Mouse (Mus musculus) lung, embryonic 14.5 days (tissue): ENCODE data around the gene Mcrip2. TPM values are rescaled to one million over a fixed set of nuclear protein-coding genes. Genes with fewer than 3 reads are reported as not detected.
A peak's percentile ranks its signal among the peaks of the same experiment; 100 is the strongest.

ENCODE experiments used
- ATAC-seq: fragments of 200-750 bp; cut with Nextera tagmentation; 2 replicates; pipeline ENCODE4 v1.8.0; 2017; ENCODE audit warnings: mild to moderate bottlenecking, moderate TSS enrichment, moderate library complexity; ENCODE audit not compliant: insufficient read depth
- DNase-seq: peaks from one replicate; pipeline ENCODE4 v3.0.0-alpha.2; 2015
- H3K27ac ChIP-seq: fragments of 300-500 bp; sonication (generic); 2 replicates; pipeline ENCODE4 v1.5.1; 2014; ENCODE audit warnings: low read depth, mild to moderate bottlenecking, moderate library complexity
- H3K27me3 ChIP-seq: fragments of 300-500 bp; sonication (generic); 2 replicates; pipeline ENCODE4 v1.6.1; 2014; ENCODE audit warnings: low read length, control low read depth; ENCODE audit not compliant: insufficient read depth
- H3K36me3 ChIP-seq: fragments of 300-500 bp; sonication (generic); 2 replicates; pipeline ENCODE4 v1.6.1; 2014; ENCODE audit warnings: control low read depth; ENCODE audit not compliant: insufficient read depth
- H3K4me1 ChIP-seq: fragments of 300-500 bp; sonication (generic); 2 replicates; pipeline ENCODE4 v1.6.1; 2014; ENCODE audit warnings: antibody characterized with exemption, control low read depth; ENCODE audit not compliant: insufficient read depth
- H3K4me2 ChIP-seq: fragments of 300-500 bp; sonication (generic); 2 replicates; pipeline ENCODE4 v1.6.1; 2014; ENCODE audit warnings: mild to moderate bottlenecking
- H3K4me3 ChIP-seq: fragments of 300-500 bp; sonication (generic); 2 replicates; pipeline ENCODE4 v1.5.1; 2014; ENCODE audit warnings: low read depth, low read length
- H3K9ac ChIP-seq: fragments of 300-500 bp; sonication (generic); 2 replicates; pipeline ENCODE4 v1.6.1; 2014
- H3K9me3 ChIP-seq: fragments of 300-500 bp; sonication (generic); 2 replicates; pipeline ENCODE4 v1.6.1; 2016; ENCODE audit warnings: low read depth, low read length, control low read depth
- CTCF ChIP-seq: IDR thresholded peaks from 2 replicates; pipeline ENCODE4 v1.5.1; 2016; ENCODE audit warnings: antibody characterized with exemption, low read depth
- WGBS: fragments of 180-500 bp; shearing (Covaris S2); extraction: QIAGEN DNeasy Blood & Tissue Kit; methylation state at CpG from one replicate; pipeline ENCODE4 v1.1.7; 2014; 5-methylcytosine and 5-hydroxymethylcytosine counted together
- polyA plus RNA-seq: library from polyadenylated mRNA; unstranded; fragments of >200 nt; fragmentation: Nextera tagmentation; extraction: Ambion mirVana; gene quantifications from 2 replicates; pipeline ENCODE4 v1.2.1, GENCODE M21; 2014

The Mcrip2 gene
- polyA plus RNA-seq, 1 experiment from 2014 or later = 17.9 TPM

GRCm38 (mm10) chr17:25844396-25844901 is 24.1 kb downstream of the Mcrip2 start, which contains the start of gene Rhot2:
Rhot2 (minus strand) TSS chr17:25844851.
- H3K4me1 ChIP-seq = peaks cover 9% of the 10 kb centered on the region
- H3K27ac ChIP-seq = peak within 1 kb of the TSS; percentile 72
- peak; percentile 97 for ATAC-seq

GRCm38 (mm10) chr17:25843636-25844395 is 24.7 kb downstream of the Mcrip2 start:
- peak overlapping the region; percentile 85 for H3K4me3 ChIP-seq
- peak overlapping the region; percentile 91 for H3K4me2 ChIP-seq
- DNase-seq (no peak), ATAC-seq (peak; percentile 8; the same call in 1 of the 2 replicates)
- H3K9ac ChIP-seq = peak overlapping the region; percentile 82
- no peak for TF ChIP-seq CTCF
- WGBS = 3% methylated on average over 38 of the region's 38 CpGs
- peaks cover 55% of the 10 kb centered on the region for H3K36me3 ChIP-seq
- no peaks in the 10 kb centered on the region for H3K9me3 ChIP-seq
- H3K4me1 ChIP-seq = peaks cover 9% of the 10 kb centered on the region
- no peaks in the 10 kb centered on the region for H3K27me3 ChIP-seq
- peak overlapping the region; percentile 72 for H3K27ac ChIP-seq

More at GRCm38 (mm10) chr17:25844396-25844901, 24.1 kb downstream of the Mcrip2 start, which contains the start of gene Rhot2:
- peak within 1 kb of the TSS; percentile 82 for H3K9ac ChIP-seq
- DNase-seq = peak; percentile 97
- H3K36me3 ChIP-seq = peaks cover 55% of the 10 kb centered on the region
- H3K27me3 ChIP-seq = no peaks in the 10 kb centered on the region
- H3K4me3 ChIP-seq = peak within 1 kb of the TSS; percentile 85
- H3K4me2 ChIP-seq = peak within 1 kb of the TSS; percentile 91
- 1% methylated on average over 21 of the region's 21 CpGs for WGBS
- no peaks in the 10 kb centered on the region for H3K9me3 ChIP-seq
- peak; percentile 80 for TF ChIP-seq CTCF

GRCm38 (mm10) chr17:25843122-25843521 is 25.4 kb downstream of the Mcrip2 start:
- Histone ChIP-seq H3K27me3 (no peaks in the 10 kb centered on the region), H3K4me1 (peaks cover 9% of the 10 kb centered on the region), H3K4me2 (peak overlapping the region; percentile 91), H3K36me3 (peaks cover 54% of the 10 kb centered on the region), H3K27ac (no peak overlapping the region), H3K9me3 (no peaks in the 10 kb centered on the region), H3K4me3 (peak overlapping the region; percentile 85), H3K9ac (peak overlapping the region; percentile 82)
- no peak for DNase-seq
- TF ChIP-seq CTCF = no peak
- WGBS = 86% methylated on average over 4 of the region's 4 CpGs
- ATAC-seq = no peak

- H3K27ac ChIP-seq = no peak overlapping the region
- peaks cover 54% of the 10 kb centered on the region for H3K36me3 ChIP-seq
- H3K9me3 ChIP-seq = no peaks in the 10 kb centered on the region
- no peak for DNase-seq
- H3K4me2 ChIP-seq = no peak overlapping the region
- 75% methylated on average over 3 of the region's 3 CpGs for WGBS
- H3K9ac ChIP-seq = no peak overlapping the region
- TF ChIP-seq CTCF = no peak
- H3K27me3 ChIP-seq = no peaks in the 10 kb centered on the region
- no peak for ATAC-seq
- H3K4me3 ChIP-seq = no peak overlapping the region
- H3K4me1 ChIP-seq = peaks cover 9% of the 10 kb centered on the region
Measured at GRCm38 (mm10) chr17:25842509-25842908, 26.1 kb downstream of the Mcrip2 start.

GRCm38 (mm10) chr17:25841117-25841880 is 27.3 kb downstream of the Mcrip2 start, which contains the start of gene Gm20683:
Gm20683 (minus strand) TSS chr17:25841763.
- whole genome bisulfite sequencing = 92% methylated on average over 22 of the region's 22 CpGs
- H3K36me3 ChIP-seq = peaks cover 51% of the 10 kb centered on the region
- no peak within 1 kb of the TSS for H3K4me3 ChIP-seq
- no peak within 1 kb of the TSS for H3K27ac ChIP-seq
- ATAC-seq (no peak), DNase-seq (no peak)
- no peak for TF ChIP-seq CTCF
- no peaks in the 10 kb centered on the region for H3K9me3 ChIP-seq
- H3K9ac ChIP-seq = no peak within 1 kb of the TSS
- no peak within 1 kb of the TSS for H3K4me2 ChIP-seq
- H3K27me3 ChIP-seq = no peaks in the 10 kb centered on the region
- H3K4me1 ChIP-seq = peaks cover 19% of the 10 kb centered on the region

GRCm38 (mm10) chr17:25840519-25840918 is 28.0 kb downstream of the Mcrip2 start:
- DNase-seq (no peak), ATAC-seq (no peak)
- 94% methylated on average over 6 of the region's 6 CpGs for WGBS
- H3K36me3 ChIP-seq = peaks cover 52% of the 10 kb centered on the region
- H3K27me3 ChIP-seq = no peaks in the 10 kb centered on the region
- H3K9ac ChIP-seq = no peak overlapping the region
- H3K27ac ChIP-seq = no peak overlapping the region
- no peaks in the 10 kb centered on the region for H3K9me3 ChIP-seq
- H3K4me3 ChIP-seq = no peak overlapping the region
- no peak for TF ChIP-seq CTCF
- H3K4me1 ChIP-seq = peaks cover 24% of the 10 kb centered on the region
- H3K4me2 ChIP-seq = no peak overlapping the region
